Mouse (Mus musculus): ENCODE results near the gene Sytl4. TPM values are rescaled to one million over a fixed set of nuclear protein-coding genes. Genes with fewer than 3 reads are reported as not detected.
A peak's percentile ranks its signal among the peaks of the same experiment; 100 is the strongest.

The Sytl4 gene
- polyA plus RNA-seq, 1 experiment, result 0.44 TPM

DNA sequence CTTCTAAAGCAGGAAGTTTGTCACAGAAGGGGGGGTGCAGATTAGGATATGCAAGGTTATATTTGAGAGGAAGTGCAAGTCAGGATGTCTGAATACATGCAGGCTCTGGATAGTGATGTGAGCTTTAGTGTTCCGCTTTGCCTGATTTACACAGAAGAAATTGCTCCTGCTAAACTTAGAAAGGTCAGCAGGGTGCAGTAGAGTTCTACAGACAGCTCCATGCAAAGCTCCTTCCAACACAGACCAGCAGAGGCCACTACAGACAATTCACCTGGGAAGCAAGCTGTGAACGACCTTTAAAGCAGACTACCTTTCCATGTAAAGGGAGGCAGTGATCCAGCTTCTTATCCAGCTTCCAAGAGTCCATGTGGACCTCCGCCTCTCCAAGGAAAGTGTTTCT is 34.2 kb downstream of the Sytl4 start:
- H3K4me3 ChIP-seq (ENCODE audit: extremely low read depth, insufficient read depth, insufficient read length), result no peak overlapping the region
- H3K27me3 ChIP-seq (ENCODE audit: control insufficient read depth, insufficient read depth, low read length), result no peaks in the 10 kb centered on the region
- peak in 1 of 2 experiments; percentile 22 for DNase-seq (ENCODE audit: low read depth in 1 of 2, low spot score in 2 of 2)
- H3K4me1 ChIP-seq (ENCODE audit: control insufficient read depth, insufficient read depth, insufficient read length), result no peaks in the 10 kb centered on the region
- no peaks in the 10 kb centered on the region for H3K36me3 ChIP-seq (ENCODE audit: control insufficient read depth, insufficient read depth, low read length)
- no peak overlapping the region for H3K27ac ChIP-seq (ENCODE audit: insufficient read depth, low read length)
- 46% methylated on average over 3 of the region's 3 CpGs for WGBS
- TF ChIP-seq POLR2A (IDR thresholded peaks at IDR 0.05; ENCODE audit: low read depth, low read length) (no peak), CTCF (IDR thresholded peaks at IDR 0.05; ENCODE audit: extremely low read depth, insufficient read depth, insufficient read length, insufficient replicate concordance) (peak; percentile 43; the same call in 1 of the 2 replicates)

DNA sequence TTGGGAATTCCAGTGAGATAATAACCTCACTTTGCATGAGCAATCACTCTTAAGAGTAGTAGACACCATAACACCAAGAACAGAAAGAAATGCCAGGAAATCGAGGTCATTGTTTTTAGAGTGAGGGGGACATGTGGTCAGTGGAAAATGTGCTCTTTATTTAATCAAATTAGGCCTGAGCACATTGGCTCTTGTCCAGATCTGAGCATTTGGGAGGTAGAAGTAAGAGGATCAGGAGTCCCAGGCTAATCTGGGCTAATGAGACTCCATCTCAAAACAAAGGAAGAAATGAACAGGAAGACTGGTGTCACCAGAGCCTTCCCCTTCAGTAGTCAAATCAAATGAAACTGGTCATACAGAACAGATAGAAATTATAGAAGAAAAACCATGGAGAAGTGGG is 42.1 kb downstream of the Sytl4 start:
- H3K4me3 ChIP-seq (ENCODE audit: extremely low read depth, insufficient read depth, insufficient read length), result no peak overlapping the region
- no peak for DNase-seq (ENCODE audit: low read depth in 1 of 2, low spot score in 2 of 2)
- TF ChIP-seq CTCF (IDR thresholded peaks at IDR 0.05; ENCODE audit: extremely low read depth, insufficient read depth, insufficient read length, insufficient replicate concordance) (no peak), POLR2A (IDR thresholded peaks at IDR 0.05; ENCODE audit: low read depth, low read length) (no peak)
- H3K36me3 ChIP-seq (ENCODE audit: control insufficient read depth, insufficient read depth, low read length), result no peaks in the 10 kb centered on the region
- H3K27me3 ChIP-seq (ENCODE audit: control insufficient read depth, insufficient read depth, low read length), result no peaks in the 10 kb centered on the region
- 72% methylated on average over 1 of the region's 1 CpGs for WGBS
- H3K4me1 ChIP-seq (ENCODE audit: control insufficient read depth, insufficient read depth, insufficient read length), result no peaks in the 10 kb centered on the region
- H3K27ac ChIP-seq (ENCODE audit: insufficient read depth, low read length), result no peak overlapping the region

DNA sequence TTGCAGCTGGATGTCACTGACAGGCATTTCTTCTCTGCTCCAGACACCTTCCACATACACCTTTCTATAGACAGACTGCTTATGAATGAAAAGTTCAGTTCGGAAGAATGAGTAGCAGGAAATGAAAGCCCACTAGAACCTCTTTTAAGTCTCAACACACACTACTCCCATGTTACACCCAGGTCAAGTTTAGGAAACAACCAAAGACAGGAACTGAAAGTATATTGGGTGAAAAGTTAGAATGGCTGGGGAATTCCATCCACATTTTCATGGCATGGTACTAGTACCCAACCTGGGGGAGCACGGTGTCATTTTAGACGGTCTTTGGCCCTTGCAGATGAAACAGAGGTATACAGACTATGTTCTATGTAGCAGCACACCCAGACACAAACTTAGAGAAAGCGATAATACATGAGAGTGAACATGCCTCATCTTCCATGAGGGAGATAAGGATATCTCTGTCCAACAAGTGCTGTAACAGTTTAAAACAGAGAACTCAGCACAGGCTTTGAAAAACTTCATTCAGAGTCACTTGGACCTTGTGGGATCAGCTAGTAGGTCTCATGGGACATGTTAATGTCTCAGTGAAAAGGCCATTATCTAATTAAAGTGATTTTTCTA is 44.9 kb downstream of the Sytl4 start:
- no peak overlapping the region for H3K4me3 ChIP-seq (ENCODE audit: extremely low read depth, insufficient read depth, insufficient read length)
- H3K4me1 ChIP-seq (ENCODE audit: control insufficient read depth, insufficient read depth, insufficient read length), result no peaks in the 10 kb centered on the region
- no peak overlapping the region for H3K27ac ChIP-seq (ENCODE audit: insufficient read depth, low read length)
- H3K27me3 ChIP-seq (ENCODE audit: control insufficient read depth, insufficient read depth, low read length), result no peaks in the 10 kb centered on the region
- 78% methylated on average over 4 of the region's 4 CpGs for WGBS
- H3K36me3 ChIP-seq (ENCODE audit: control insufficient read depth, insufficient read depth, low read length), result no peaks in the 10 kb centered on the region
- no peak for DNase-seq (ENCODE audit: low read depth in 1 of 2, low spot score in 2 of 2)
- no peak for TF ChIP-seq POLR2A (IDR thresholded peaks at IDR 0.05; ENCODE audit: low read depth, low read length)
- TF ChIP-seq CTCF (IDR thresholded peaks at IDR 0.05; ENCODE audit: extremely low read depth, insufficient read depth, insufficient read length, insufficient replicate concordance), result no peak

DNA sequence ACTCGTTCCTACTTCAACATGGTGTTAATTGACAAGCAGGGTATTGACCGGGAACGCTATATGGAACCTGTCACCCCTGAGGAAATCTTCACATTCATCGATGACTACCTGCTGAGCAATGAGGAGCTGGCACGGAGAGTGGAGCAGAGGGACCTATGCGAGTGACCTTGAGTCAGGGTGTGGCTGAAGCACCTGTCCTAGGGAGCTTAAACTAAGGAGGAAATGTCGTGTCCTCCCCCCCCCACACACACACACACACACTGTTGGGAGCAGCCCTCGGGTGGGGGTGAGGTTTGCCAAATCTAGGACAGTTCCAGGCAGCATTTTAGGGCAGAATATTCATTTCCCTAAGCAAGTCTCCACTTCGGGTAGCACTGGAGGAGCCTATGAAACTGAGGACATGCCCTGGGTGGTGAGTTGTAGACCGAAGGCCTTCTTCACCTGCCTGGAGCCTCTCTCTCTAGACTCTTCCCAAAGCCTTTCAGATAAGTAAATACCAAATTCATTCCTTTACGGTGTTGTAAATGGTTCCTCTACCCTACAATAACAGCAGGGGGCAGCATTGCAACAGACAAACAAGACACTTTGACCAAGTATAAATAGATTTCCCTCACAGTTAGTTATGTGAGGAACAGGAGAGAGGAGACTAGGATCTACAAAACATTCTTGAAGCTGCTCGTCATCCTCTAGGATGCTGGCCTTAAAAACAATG is 50.2 kb downstream of the Sytl4 start:
- Histone ChIP-seq H3K27me3 (ENCODE audit: control insufficient read depth, insufficient read depth, low read length) (no peaks in the 10 kb centered on the region), H3K36me3 (ENCODE audit: control insufficient read depth, insufficient read depth, low read length) (no peaks in the 10 kb centered on the region), H3K4me3 (ENCODE audit: extremely low read depth, insufficient read depth, insufficient read length) (no peak overlapping the region), H3K27ac (ENCODE audit: insufficient read depth, low read length) (no peak overlapping the region), H3K4me1 (ENCODE audit: control insufficient read depth, insufficient read depth, insufficient read length) (no peaks in the 10 kb centered on the region)
- WGBS, result 66% methylated on average over 12 of the region's 12 CpGs
- TF ChIP-seq CTCF (IDR thresholded peaks at IDR 0.05; ENCODE audit: extremely low read depth, insufficient read depth, insufficient read length, insufficient replicate concordance) (no peak), POLR2A (IDR thresholded peaks at IDR 0.05; ENCODE audit: low read depth, low read length) (no peak)
- peak in 1 of 2 experiments; percentile 6 for DNase-seq (ENCODE audit: low read depth in 1 of 2, low spot score in 2 of 2)

DNA sequence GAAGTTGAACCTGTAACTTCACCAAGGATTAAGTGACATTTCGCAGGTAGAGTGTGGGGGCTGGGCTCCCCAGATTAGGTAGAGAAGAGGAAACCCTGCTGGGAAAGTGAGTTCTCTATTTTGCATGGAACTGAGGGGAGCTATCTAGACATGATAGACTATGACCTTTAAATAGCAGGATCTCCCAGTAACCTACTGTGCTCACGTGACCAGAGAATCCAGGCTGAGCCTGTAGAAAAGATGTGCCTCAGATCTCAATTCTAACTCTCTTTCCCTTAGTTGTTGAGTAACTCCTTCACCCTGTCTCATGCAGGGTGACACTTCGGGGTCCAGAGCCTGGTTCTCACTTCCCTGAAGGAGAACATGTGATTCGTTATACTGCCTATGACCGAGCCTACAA is 54.9 kb downstream of the Sytl4 start:
- Histone ChIP-seq H3K27me3 (ENCODE audit: control insufficient read depth, insufficient read depth, low read length) (no peaks in the 10 kb centered on the region), H3K27ac (ENCODE audit: insufficient read depth, low read length) (no peak overlapping the region), H3K4me3 (ENCODE audit: extremely low read depth, insufficient read depth, insufficient read length) (no peak overlapping the region), H3K36me3 (ENCODE audit: control insufficient read depth, insufficient read depth, low read length) (no peaks in the 10 kb centered on the region), H3K4me1 (ENCODE audit: control insufficient read depth, insufficient read depth, insufficient read length) (no peaks in the 10 kb centered on the region)
- DNase-seq (ENCODE audit: low read depth in 1 of 2, low spot score in 2 of 2), result no peak
- WGBS, result 65% methylated on average over 5 of the region's 5 CpGs
- no peak for TF ChIP-seq POLR2A (IDR thresholded peaks at IDR 0.05; ENCODE audit: low read depth, low read length)
- TF ChIP-seq CTCF (IDR thresholded peaks at IDR 0.05; ENCODE audit: extremely low read depth, insufficient read depth, insufficient read length, insufficient replicate concordance), result no peak

DNA sequence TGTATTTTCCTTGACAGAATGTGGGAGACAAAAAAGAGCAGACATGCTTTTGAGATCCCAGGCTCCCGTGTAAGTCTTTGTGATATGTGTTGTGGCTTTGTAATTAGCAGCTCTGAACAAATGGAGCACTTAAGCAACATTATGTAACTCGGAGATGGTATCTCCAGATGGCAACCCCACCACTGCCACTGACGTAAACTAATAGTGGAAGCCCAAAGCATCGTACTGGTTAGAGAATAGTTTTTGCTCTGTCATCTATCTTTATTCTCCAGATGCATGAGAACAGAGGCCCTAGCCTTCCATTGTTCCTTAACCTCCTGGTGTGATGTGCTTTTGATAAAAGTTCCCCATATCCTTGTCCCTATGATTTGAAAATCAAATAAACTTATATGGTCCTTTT is 60.4 kb downstream of the Sytl4 start:
- Histone ChIP-seq H3K4me1 (ENCODE audit: control insufficient read depth, insufficient read depth, insufficient read length) (no peaks in the 10 kb centered on the region), H3K4me3 (ENCODE audit: extremely low read depth, insufficient read depth, insufficient read length) (no peak overlapping the region), H3K27ac (ENCODE audit: insufficient read depth, low read length) (no peak overlapping the region), H3K27me3 (ENCODE audit: control insufficient read depth, insufficient read depth, low read length) (no peaks in the 10 kb centered on the region), H3K36me3 (ENCODE audit: control insufficient read depth, insufficient read depth, low read length) (no peaks in the 10 kb centered on the region)
- DNase-seq (ENCODE audit: low read depth in 1 of 2, low spot score in 2 of 2), result no peak
- 71% methylated on average over 4 of the region's 4 CpGs for WGBS
- TF ChIP-seq POLR2A (IDR thresholded peaks at IDR 0.05; ENCODE audit: low read depth, low read length), result no peak

DNA sequence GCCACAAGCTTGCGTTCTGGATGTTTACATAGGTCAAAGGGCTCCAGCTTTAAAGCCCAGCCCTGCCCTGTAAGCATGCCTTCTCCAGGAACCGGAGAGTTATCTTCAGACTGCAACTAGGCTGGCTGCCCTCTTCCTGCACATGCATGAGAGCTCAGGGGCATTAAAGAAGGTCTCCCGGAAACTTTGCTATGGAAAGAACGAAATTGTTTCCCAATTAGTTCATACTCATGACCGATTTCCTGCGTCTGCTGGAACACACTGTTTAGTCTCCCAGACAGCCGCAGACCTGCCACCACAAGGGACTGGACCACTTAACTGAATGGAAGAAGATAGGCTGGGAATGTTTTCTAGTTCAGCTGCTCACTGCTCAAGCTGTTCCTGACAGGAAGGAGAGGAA is 67.4 kb downstream of the Sytl4 start:
- H3K4me3 ChIP-seq (ENCODE audit: extremely low read depth, insufficient read depth, insufficient read length), result no peak overlapping the region
- DNase-seq (ENCODE audit: low read depth in 1 of 2, low spot score in 2 of 2), result no peak
- no peaks in the 10 kb centered on the region for H3K27me3 ChIP-seq (ENCODE audit: control insufficient read depth, insufficient read depth, low read length)
- 77% methylated on average over 7 of the region's 7 CpGs for WGBS
- H3K4me1 ChIP-seq (ENCODE audit: control insufficient read depth, insufficient read depth, insufficient read length), result no peaks in the 10 kb centered on the region
- TF ChIP-seq CTCF (IDR thresholded peaks at IDR 0.05; ENCODE audit: extremely low read depth, insufficient read depth, insufficient read length, insufficient replicate concordance) (no peak), POLR2A (IDR thresholded peaks at IDR 0.05; ENCODE audit: low read depth, low read length) (no peak)
- H3K27ac ChIP-seq (ENCODE audit: insufficient read depth, low read length), result no peak overlapping the region
- no peaks in the 10 kb centered on the region for H3K36me3 ChIP-seq (ENCODE audit: control insufficient read depth, insufficient read depth, low read length)

All from spleen, adult 2 months (tissue).